Mouse (Mus musculus): ENCODE results near the gene Ptpro.

Ptpro gene

DNA sequence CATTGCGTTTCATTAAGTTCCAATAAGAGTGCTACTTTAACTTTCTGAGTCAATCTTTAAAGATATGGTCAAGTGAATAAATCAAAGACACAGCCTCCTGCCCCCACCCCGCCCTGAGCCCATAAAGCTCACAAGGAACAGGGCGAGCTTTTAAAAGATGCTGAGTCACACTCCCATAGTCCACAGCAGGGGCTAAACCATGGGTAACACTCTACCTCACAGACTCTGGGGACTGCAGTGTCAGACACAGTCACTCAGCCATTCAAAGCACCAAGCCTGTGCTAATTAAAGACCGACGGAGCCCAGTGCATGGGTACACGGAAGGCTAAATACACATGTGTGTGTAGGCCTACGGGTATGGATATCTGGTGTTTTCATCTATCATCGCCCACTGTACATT is 251.3 kb downstream of the Ptpro start:
- H3K9me3 ChIP-seq (ENCODE audit: low read length), result no peaks in the 10 kb centered on the region
- no peak for TF ChIP-seq CTCF (conservative IDR thresholded peaks at IDR 0.05; ENCODE audit: low read length)
- TF ChIP-seq NANOG (IDR thresholded peaks at IDR 0.05; ENCODE audit: borderline replicate concordance, low read length), result no peak
- TF ChIP-seq POU5F1 (IDR thresholded peaks at IDR 0.05; ENCODE audit: borderline replicate concordance, low read length), result no peak
- no peaks in the 10 kb centered on the region for H3K36me3 ChIP-seq (ENCODE audit: insufficient read depth, low read length)
- H3K4me1 ChIP-seq (replicated peaks; ENCODE audit: low read depth, low read length), result peaks cover 45% of the 10 kb centered on the region
- no peaks in the 10 kb centered on the region for H3K27me3 ChIP-seq (ENCODE audit: insufficient read depth, low read length)
- H3K4me3 ChIP-seq (replicated peaks; ENCODE audit: low read length), result 0 out of 2 replicates have a peak overlapping the region, but pooled peaks have one; percentile 23

- H3K27me3 ChIP-seq (ENCODE audit: insufficient read depth, low read length), result no peaks in the 10 kb centered on the region
- no peaks in the 10 kb centered on the region for H3K36me3 ChIP-seq (ENCODE audit: insufficient read depth, low read length)
- no peak for TF ChIP-seq CTCF (conservative IDR thresholded peaks at IDR 0.05; ENCODE audit: low read length)
- TF ChIP-seq NANOG (IDR thresholded peaks at IDR 0.05; ENCODE audit: borderline replicate concordance, low read length), result no peak
- TF ChIP-seq POU5F1 (IDR thresholded peaks at IDR 0.05; ENCODE audit: borderline replicate concordance, low read length), result no peak
- H3K9me3 ChIP-seq (ENCODE audit: low read length), result no peaks in the 10 kb centered on the region
- peaks cover 44% of the 10 kb centered on the region for H3K4me1 ChIP-seq (replicated peaks; ENCODE audit: low read depth, low read length)
- H3K4me3 ChIP-seq (replicated peaks; ENCODE audit: low read length), result no peak overlapping the region
Observed at GRCm38 (mm10) chr6:137504052-137504451, 251.9 kb downstream of the Ptpro start.

- H3K27me3 ChIP-seq (ENCODE audit: insufficient read depth, low read length), result no peaks in the 10 kb centered on the region
- no peak for TF ChIP-seq POU5F1 (IDR thresholded peaks at IDR 0.05; ENCODE audit: borderline replicate concordance, low read length)
- no peak for TF ChIP-seq CTCF (conservative IDR thresholded peaks at IDR 0.05; ENCODE audit: low read length)
- TF ChIP-seq NANOG (IDR thresholded peaks at IDR 0.05; ENCODE audit: borderline replicate concordance, low read length), result no peak
Observed at GRCm38 (mm10) chr6:137505555-137506227, 253.6 kb downstream of the Ptpro start.

GRCm38 (mm10) chr6:137506563-137506962 is 254.4 kb downstream of the Ptpro start:
- Histone ChIP-seq H3K9me3 (ENCODE audit: low read length) (no peaks in the 10 kb centered on the region), H3K36me3 (ENCODE audit: insufficient read depth, low read length) (no peaks in the 10 kb centered on the region), H3K27me3 (ENCODE audit: insufficient read depth, low read length) (no peaks in the 10 kb centered on the region), H3K4me1 (replicated peaks; ENCODE audit: low read depth, low read length) (peaks cover 48% of the 10 kb centered on the region), H3K4me3 (replicated peaks; ENCODE audit: low read length) (no peak overlapping the region)
- TF ChIP-seq CTCF (conservative IDR thresholded peaks at IDR 0.05; ENCODE audit: low read length) (no peak), POU5F1 (IDR thresholded peaks at IDR 0.05; ENCODE audit: borderline replicate concordance, low read length) (no peak), NANOG (IDR thresholded peaks at IDR 0.05; ENCODE audit: borderline replicate concordance, low read length) (no peak)

More at GRCm38 (mm10) chr6:137505555-137506227, 253.6 kb downstream of the Ptpro start:
- Histone ChIP-seq H3K9me3 (ENCODE audit: low read length) (no peaks in the 10 kb centered on the region), H3K4me1 (replicated peaks; ENCODE audit: low read depth, low read length) (peaks cover 48% of the 10 kb centered on the region), H3K36me3 (ENCODE audit: insufficient read depth, low read length) (no peaks in the 10 kb centered on the region), H3K4me3 (replicated peaks; ENCODE audit: low read length) (no peak overlapping the region)

GRCm38 (mm10) chr6:137508936-137509335 is 256.8 kb downstream of the Ptpro start:
- Histone ChIP-seq H3K27me3 (ENCODE audit: insufficient read depth, low read length) (no peaks in the 10 kb centered on the region), H3K4me3 (replicated peaks; ENCODE audit: low read length) (no peak overlapping the region), H3K9me3 (ENCODE audit: low read length) (no peaks in the 10 kb centered on the region), H3K36me3 (ENCODE audit: insufficient read depth, low read length) (peaks cover 12% of the 10 kb centered on the region; the same call in 1 of the 2 replicates), H3K4me1 (replicated peaks; ENCODE audit: low read depth, low read length) (peaks cover 27% of the 10 kb centered on the region)
- TF ChIP-seq NANOG (IDR thresholded peaks at IDR 0.05; ENCODE audit: borderline replicate concordance, low read length) (no peak), POU5F1 (IDR thresholded peaks at IDR 0.05; ENCODE audit: borderline replicate concordance, low read length) (no peak), CTCF (conservative IDR thresholded peaks at IDR 0.05; ENCODE audit: low read length) (no peak)

GRCm38 (mm10) chr6:137509341-137510045 is 257.4 kb downstream of the Ptpro start:
- TF ChIP-seq CTCF (conservative IDR thresholded peaks at IDR 0.05; ENCODE audit: low read length) (no peak), POU5F1 (IDR thresholded peaks at IDR 0.05; ENCODE audit: borderline replicate concordance, low read length) (no peak)
- H3K27me3 ChIP-seq (ENCODE audit: insufficient read depth, low read length), result no peaks in the 10 kb centered on the region
- no peak overlapping the region for H3K4me3 ChIP-seq (replicated peaks; ENCODE audit: low read length)
- H3K4me1 ChIP-seq (replicated peaks; ENCODE audit: low read depth, low read length), result peaks cover 22% of the 10 kb centered on the region
- no peaks in the 10 kb centered on the region for H3K9me3 ChIP-seq (ENCODE audit: low read length)
- H3K36me3 ChIP-seq (ENCODE audit: insufficient read depth, low read length), result peaks cover 15% of the 10 kb centered on the region; the same call in 1 of the 2 replicates

- Histone ChIP-seq H3K27me3 (ENCODE audit: insufficient read depth, low read length) (no peaks in the 10 kb centered on the region), H3K4me1 (replicated peaks; ENCODE audit: low read depth, low read length) (peaks cover 17% of the 10 kb centered on the region), H3K4me3 (replicated peaks; ENCODE audit: low read length) (no peak overlapping the region), H3K9me3 (ENCODE audit: low read length) (no peaks in the 10 kb centered on the region), H3K36me3 (ENCODE audit: insufficient read depth, low read length) (peaks cover 15% of the 10 kb centered on the region; the same call in 1 of the 2 replicates)
- no peak for TF ChIP-seq NANOG (IDR thresholded peaks at IDR 0.05; ENCODE audit: borderline replicate concordance, low read length)
Observed at GRCm38 (mm10) chr6:137512753-137513152, 260.6 kb downstream of the Ptpro start.

All from E14TG2a.4 (cell line).